Mouse (Mus musculus) liver, embryonic 15.5 days (tissue): ENCODE data around the gene Pecr. TPM values are rescaled to one million over a fixed set of nuclear protein-coding genes. Genes with fewer than 3 reads are reported as not detected.

Experiments used
- ATAC-seq: fragments of 200-750 bp; cut with Nextera tagmentation; 2 replicates; pipeline ENCODE4 v1.8.0; 2017; ENCODE audit warnings: moderate number of reproducible peaks, mild to moderate bottlenecking, moderate library complexity; ENCODE audit not compliant: insufficient read depth
- H3K27ac ChIP-seq: fragments of 300-500 bp; sonication (generic); replicated peaks from 2 replicates; pipeline ENCODE4 v1.5.1; 2015; ENCODE audit warnings: mild to moderate bottlenecking, inconsistent platforms
- H3K27me3 ChIP-seq: fragments of 300-500 bp; sonication (generic); 2 replicates; pipeline ENCODE4 v1.6.1; 2015; ENCODE audit warnings: mild to moderate bottlenecking, inconsistent platforms
- H3K36me3 ChIP-seq: fragments of 300-500 bp; sonication (generic); replicated peaks from 2 replicates; pipeline ENCODE4 v1.6.1; 2015; ENCODE audit warnings: moderate library complexity, mild to moderate bottlenecking, inconsistent platforms
- H3K4me1 ChIP-seq: fragments of 300-500 bp; sonication (generic); replicated peaks from 2 replicates; pipeline ENCODE4 v1.6.1; 2015; ENCODE audit warnings: inconsistent platforms
- H3K4me2 ChIP-seq: fragments of 300-500 bp; sonication (generic); 2 replicates; pipeline ENCODE4 v1.6.1; 2015; ENCODE audit warnings: moderate library complexity, mild to moderate bottlenecking, inconsistent platforms
- H3K4me3 ChIP-seq: fragments of 300-500 bp; sonication (generic); replicated peaks from 2 replicates; pipeline ENCODE4 v1.5.1; 2015; ENCODE audit warnings: mild to moderate bottlenecking, inconsistent platforms
- H3K9ac ChIP-seq: fragments of 300-500 bp; sonication (generic); 2 replicates; pipeline ENCODE4 v1.6.1; 2015; ENCODE audit warnings: moderate library complexity, mild to moderate bottlenecking, inconsistent platforms
- H3K9me3 ChIP-seq: fragments of 300-500 bp; sonication (generic); replicated peaks from 2 replicates; pipeline ENCODE4 v1.6.1; 2016; ENCODE audit warnings: inconsistent platforms
- WGBS: fragments of 180-500 bp; shearing (Covaris S2); methylation state at CpG from one replicate; pipeline ENCODE4 v1.1.7; 2015; ENCODE audit warnings: mixed read lengths; ENCODE audit not compliant: insufficient replicate concordance; 5-methylcytosine and 5-hydroxymethylcytosine counted together
- polyA plus RNA-seq: library from polyadenylated mRNA; unstranded; fragments of >200 nt; fragmentation: Nextera tagmentation; extraction: Ambion mirVana; gene quantifications from 2 replicates; pipeline ENCODE4 v1.2.1, GENCODE M21; 2015

Pecr gene
- 66.1 and 71.5 TPM in 2 replicates for polyA plus RNA-seq

GRCm38 (mm10) chr1:72283992-72284485 is at the start of gene Pecr, which contains the start of gene Tmem169:
Gene Pecr, minus strand, starts transcription at chr1:72284314.
Gene Tmem169, plus strand, starts transcription at chr1:72284369.
- no peaks in the 10 kb centered on the region for H3K36me3 ChIP-seq
- H3K4me1 ChIP-seq = peaks cover 29% of the 10 kb centered on the region
- peak within 1 kb of the TSS; percentile 65 for H3K4me3 ChIP-seq
- H3K9me3 ChIP-seq = no peaks in the 10 kb centered on the region
- peak; percentile 96 for ATAC-seq
- H3K27me3 ChIP-seq = peaks cover 27% of the 10 kb centered on the region
- WGBS = under 1% methylated on average over 30 of the region's 30 CpGs
- H3K4me2 ChIP-seq = peak within 1 kb of the TSS; percentile 92
- peak within 1 kb of the TSS; percentile 64 for H3K9ac ChIP-seq
- no peak within 1 kb of the TSS; the same call in 1 of the 2 replicates for H3K27ac ChIP-seq

- H3K27ac ChIP-seq = peak overlapping the region; percentile 34; the same call in 1 of the 2 replicates
- WGBS = 72% methylated on average over 11 of the region's 11 CpGs
Observed at GRCm38 (mm10) chr1:72326162-72326821, 42.2 kb upstream of the Pecr start.

GRCm38 (mm10) chr1:72323248-72323647 is 39.1 kb upstream of the Pecr start:
- H3K9me3 ChIP-seq = no peaks in the 10 kb centered on the region
- no peaks in the 10 kb centered on the region for H3K27me3 ChIP-seq
- peaks cover 40% of the 10 kb centered on the region for H3K36me3 ChIP-seq
- no peak overlapping the region for H3K4me3 ChIP-seq
- no peak overlapping the region for H3K9ac ChIP-seq
- no peak overlapping the region for H3K4me2 ChIP-seq
- no peak overlapping the region for H3K27ac ChIP-seq
- WGBS = 79% methylated on average over 4 of the region's 4 CpGs
- H3K4me1 ChIP-seq = no peaks in the 10 kb centered on the region
- ATAC-seq = no peak

More at GRCm38 (mm10) chr1:72326162-72326821, 42.2 kb upstream of the Pecr start:
- ATAC-seq = no peak
- Histone ChIP-seq H3K36me3 (peaks cover 34% of the 10 kb centered on the region), H3K4me2 (no peak overlapping the region), H3K4me3 (no peak overlapping the region), H3K9me3 (no peaks in the 10 kb centered on the region), H3K27me3 (no peaks in the 10 kb centered on the region), H3K9ac (no peak overlapping the region), H3K4me1 (no peaks in the 10 kb centered on the region)

GRCm38 (mm10) chr1:72320759-72321158 is 36.6 kb upstream of the Pecr start:
- Histone ChIP-seq H3K4me2 (no peak overlapping the region), H3K9ac (no peak overlapping the region), H3K27ac (no peak overlapping the region), H3K27me3 (no peaks in the 10 kb centered on the region), H3K4me1 (no peaks in the 10 kb centered on the region), H3K36me3 (peaks cover 39% of the 10 kb centered on the region), H3K9me3 (no peaks in the 10 kb centered on the region), H3K4me3 (no peak overlapping the region)
- WGBS = 69% methylated on average over 5 of the region's 5 CpGs
- no peak; the same call in 1 of the 2 replicates for ATAC-seq

DNA sequence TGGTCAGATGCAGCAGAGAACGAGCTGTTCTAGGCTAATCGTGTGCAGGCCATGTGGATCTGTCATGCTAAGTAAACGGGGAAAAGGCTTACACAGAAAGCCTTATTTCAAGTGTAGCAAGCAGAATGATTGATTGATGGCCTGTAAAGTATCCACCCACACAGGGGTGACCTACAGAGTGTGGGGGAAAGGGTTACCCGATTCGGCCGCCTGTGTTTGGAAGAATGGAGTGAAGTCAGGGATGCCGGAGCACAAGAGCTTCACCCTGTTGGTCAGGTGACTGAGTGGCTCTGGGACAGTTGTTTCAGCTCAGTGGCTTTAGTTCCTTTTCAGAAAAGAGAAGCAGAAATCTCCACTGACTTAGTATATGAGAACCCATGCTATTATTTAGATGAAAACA is 32.8 kb upstream of the Pecr start:
- Histone ChIP-seq H3K4me2 (no peak overlapping the region), H3K27ac (no peak overlapping the region), H3K9me3 (no peaks in the 10 kb centered on the region), H3K36me3 (peaks cover 35% of the 10 kb centered on the region), H3K27me3 (no peaks in the 10 kb centered on the region), H3K9ac (no peak overlapping the region), H3K4me1 (no peaks in the 10 kb centered on the region), H3K4me3 (no peak overlapping the region)
- ATAC-seq = no peak
- WGBS = 76% methylated on average over 7 of the region's 7 CpGs

- H3K4me1 ChIP-seq = no peaks in the 10 kb centered on the region
- H3K4me2 ChIP-seq = no peak overlapping the region
- H3K9ac ChIP-seq = no peak overlapping the region
- 68% methylated on average over 8 of the region's 8 CpGs for WGBS
- no peak for ATAC-seq
- no peaks in the 10 kb centered on the region for H3K9me3 ChIP-seq
- no peak overlapping the region for H3K27ac ChIP-seq
- no peak overlapping the region for H3K4me3 ChIP-seq
- peaks cover 35% of the 10 kb centered on the region for H3K36me3 ChIP-seq
- no peaks in the 10 kb centered on the region for H3K27me3 ChIP-seq
Observed at GRCm38 (mm10) chr1:72316409-72316808, 32.3 kb upstream of the Pecr start.

DNA sequence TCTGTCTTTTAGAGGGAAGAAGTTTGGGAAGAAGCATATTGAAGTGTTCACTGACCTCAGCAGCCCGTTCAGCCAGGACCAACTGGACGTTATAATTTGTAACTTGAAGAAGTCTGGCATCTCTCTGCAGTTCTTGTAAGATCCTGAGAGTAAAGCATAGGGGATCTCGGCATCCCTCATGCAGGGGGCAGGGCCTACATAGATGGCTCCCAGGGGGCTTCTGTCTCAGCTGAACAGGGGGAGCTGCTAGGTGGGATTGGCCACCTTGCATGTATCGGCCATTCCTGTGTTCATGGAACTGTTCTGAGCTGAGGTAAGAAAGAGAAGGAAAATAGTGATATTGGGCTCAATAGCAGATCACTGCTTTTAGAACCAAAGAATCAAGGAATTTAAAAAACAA is 31.3 kb upstream of the Pecr start:
- Histone ChIP-seq H3K9ac (no peak overlapping the region), H3K9me3 (no peaks in the 10 kb centered on the region), H3K36me3 (peaks cover 30% of the 10 kb centered on the region), H3K27ac (no peak overlapping the region), H3K4me2 (no peak overlapping the region), H3K4me1 (no peaks in the 10 kb centered on the region), H3K4me3 (no peak overlapping the region), H3K27me3 (no peaks in the 10 kb centered on the region)
- WGBS = 75% methylated on average over 4 of the region's 4 CpGs
- no peak for ATAC-seq

GRCm38 (mm10) chr1:72313399-72314039 is 29.4 kb upstream of the Pecr start:
- ATAC-seq = no peak
- peaks cover 4% of the 10 kb centered on the region; the same call in 1 of the 2 replicates for H3K4me1 ChIP-seq
- no peak overlapping the region for H3K9ac ChIP-seq
- WGBS = 50% methylated on average over 5 of the region's 5 CpGs
- peaks cover 17% of the 10 kb centered on the region for H3K36me3 ChIP-seq
- no peak overlapping the region for H3K4me3 ChIP-seq
- H3K27me3 ChIP-seq = no peaks in the 10 kb centered on the region
- H3K9me3 ChIP-seq = no peaks in the 10 kb centered on the region
- H3K27ac ChIP-seq = no peak overlapping the region
- H3K4me2 ChIP-seq = no peak overlapping the region

GRCm38 (mm10) chr1:72312701-72313398 is 28.7 kb upstream of the Pecr start:
- H3K4me1 ChIP-seq = peaks cover 10% of the 10 kb centered on the region
- peaks cover 11% of the 10 kb centered on the region for H3K36me3 ChIP-seq
- H3K27ac ChIP-seq = no peak overlapping the region
- no peak overlapping the region for H3K4me3 ChIP-seq
- ATAC-seq = no peak
- H3K9ac ChIP-seq = no peak overlapping the region
- H3K27me3 ChIP-seq = no peaks in the 10 kb centered on the region
- H3K4me2 ChIP-seq = no peak overlapping the region
- 79% methylated on average over 9 of the region's 9 CpGs for WGBS
- no peaks in the 10 kb centered on the region for H3K9me3 ChIP-seq

GRCm38 (mm10) chr1:72309744-72310424 is 25.8 kb upstream of the Pecr start:
- WGBS = 71% methylated on average over 6 of the region's 6 CpGs
- H3K4me2 ChIP-seq = no peak overlapping the region
- no peaks in the 10 kb centered on the region for H3K27me3 ChIP-seq
- peaks cover 5% of the 10 kb centered on the region; the same call in 1 of the 2 replicates for H3K36me3 ChIP-seq
- no peak for ATAC-seq
- no peak overlapping the region for H3K9ac ChIP-seq
- no peak overlapping the region for H3K4me3 ChIP-seq
- H3K4me1 ChIP-seq = peaks cover 21% of the 10 kb centered on the region
- H3K27ac ChIP-seq = no peak overlapping the region
- no peaks in the 10 kb centered on the region for H3K9me3 ChIP-seq
